Mouse (Mus musculus): ENCODE measurements at regions not wholly inside any gene's neighbourhood (a gene's known extent, or its start where the extent isn't known, plus 50 kb on each side); places are given as distances from the start of the nearest gene placed in this dataset.

DNA sequence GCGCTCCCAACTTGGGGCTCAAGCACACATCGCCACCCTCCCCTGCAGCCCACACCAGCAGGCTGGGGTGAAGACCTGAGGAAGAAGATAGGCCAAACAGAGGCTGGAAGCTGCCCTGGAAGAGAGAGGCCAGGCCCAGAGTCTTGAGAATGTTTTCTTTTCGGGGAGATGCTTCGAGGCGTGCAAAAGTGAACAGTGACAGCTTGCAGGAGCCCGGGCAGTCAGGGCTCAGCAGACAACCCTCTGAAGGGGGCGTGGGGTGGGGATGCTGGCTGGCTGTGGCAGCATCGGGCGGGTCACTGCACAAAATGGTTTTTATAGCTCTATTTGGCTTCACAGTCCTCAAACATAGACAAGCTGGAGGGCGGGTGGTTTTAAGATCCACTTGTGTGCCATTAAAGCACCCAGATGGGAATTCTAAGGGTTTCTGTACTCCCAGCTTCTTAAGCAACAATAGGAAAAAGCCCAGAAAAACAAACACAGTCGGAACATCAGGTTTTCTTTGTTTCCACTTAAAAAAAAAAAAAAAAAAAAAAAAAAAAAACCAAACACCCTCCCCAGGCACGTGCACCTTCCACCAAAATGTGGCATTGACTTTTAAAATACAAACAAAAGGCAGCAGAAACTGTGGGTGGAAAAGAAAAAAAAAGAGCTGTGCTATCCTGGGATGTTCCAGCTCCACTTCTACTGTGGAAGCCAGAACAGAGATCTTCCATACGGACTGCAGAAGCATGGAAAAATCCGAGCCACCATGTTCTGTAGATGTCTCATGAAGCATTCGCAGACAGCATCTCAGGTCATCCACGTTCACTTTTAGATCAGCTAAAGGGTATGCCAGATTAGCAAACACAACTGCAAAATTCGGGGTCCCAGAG is 123.5 kb downstream of the Ly86 start:
- Histone ChIP-seq H3K9me3 (no peaks in the 10 kb centered on the region), H3K27ac (peak overlapping the region; percentile 84), H3K4me3 (replicated peaks) (no peak overlapping the region), H3K4me2 (peak overlapping the region; percentile 27; the same call in 1 of the 2 replicates), H3K9ac (no peak overlapping the region), H3K27me3 (replicated peaks) (no peaks in the 10 kb centered on the region), H3K36me3 (no peaks in the 10 kb centered on the region), H3K4me1 (peaks cover 8% of the 10 kb centered on the region)
- 48% methylated on average over 17 of the region's 17 CpGs for WGBS
- no peak for ATAC-seq (ENCODE audit: insufficient read depth, low FRiP score, low read depth)

DNA sequence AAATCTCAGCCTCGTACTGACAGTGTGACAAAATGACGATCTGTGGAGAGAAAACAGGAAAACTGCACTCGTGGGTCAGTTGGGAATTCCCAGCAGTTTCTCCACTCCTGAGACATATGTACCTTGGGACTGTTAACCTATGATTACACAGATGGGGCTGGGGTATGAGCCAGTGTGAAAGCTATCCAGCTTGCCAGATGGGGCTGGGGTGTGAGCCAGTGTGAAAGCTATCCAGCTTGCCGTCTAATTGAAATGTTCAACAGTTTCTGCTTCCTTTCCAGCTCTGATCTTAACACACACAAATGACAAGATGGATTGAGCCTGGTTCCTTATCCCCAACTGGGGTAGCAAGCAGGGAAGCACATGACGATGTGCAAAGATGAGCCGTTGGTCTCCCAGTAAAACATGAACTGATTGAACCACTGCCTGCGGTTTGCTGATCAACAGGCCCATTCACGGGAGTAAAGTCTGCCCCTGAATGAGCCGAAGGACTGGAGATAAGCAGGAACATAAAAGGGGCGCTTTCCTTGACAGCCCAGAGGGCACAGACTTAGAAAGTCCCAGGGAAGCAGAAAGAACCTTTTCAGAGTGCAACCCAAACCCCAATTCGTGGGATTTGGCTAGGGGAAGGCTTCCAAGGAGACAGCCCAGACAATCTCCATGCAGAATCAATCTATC is 125.4 kb downstream of the Ly86 start:
- Histone ChIP-seq H3K4me1 (peaks cover 8% of the 10 kb centered on the region), H3K9ac (no peak overlapping the region), H3K4me3 (replicated peaks) (no peak overlapping the region), H3K27ac (peak overlapping the region; percentile 26; the same call in 1 of the 2 replicates), H3K4me2 (no peak overlapping the region), H3K36me3 (no peaks in the 10 kb centered on the region), H3K9me3 (no peaks in the 10 kb centered on the region), H3K27me3 (replicated peaks) (no peaks in the 10 kb centered on the region)
- ATAC-seq (ENCODE audit: insufficient read depth, low FRiP score, low read depth) = no peak
- 31% methylated on average over 11 of the region's 11 CpGs for WGBS

DNA sequence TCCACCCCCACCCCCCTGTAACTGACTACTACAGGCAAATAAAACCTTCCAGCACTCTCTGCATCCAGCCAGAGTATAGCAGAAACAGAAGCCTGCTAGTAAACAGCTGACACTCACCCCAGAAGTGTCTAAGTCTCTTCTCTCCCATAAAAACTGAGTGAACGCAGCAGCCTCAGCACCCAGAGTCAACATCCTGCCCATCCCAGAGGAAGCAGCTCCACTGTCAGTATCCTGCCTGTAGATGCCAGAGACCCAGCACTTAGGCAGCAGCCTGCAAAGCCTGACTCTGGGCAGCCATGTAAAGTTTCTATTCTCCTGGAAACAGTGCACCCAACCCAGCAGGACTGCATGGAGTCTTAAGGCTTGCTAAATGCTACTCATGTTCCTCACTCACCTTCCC is 128.4 kb downstream of the Ly86 start:
- ATAC-seq (ENCODE audit: insufficient read depth, low FRiP score, low read depth) = no peak
- no peaks in the 10 kb centered on the region for H3K27me3 ChIP-seq (replicated peaks)
- H3K9ac ChIP-seq = no peak overlapping the region
- WGBS = 59% methylated on average over 1 of the region's 1 CpGs
- no peak overlapping the region for H3K4me3 ChIP-seq (replicated peaks)
- peaks cover 22% of the 10 kb centered on the region for H3K4me1 ChIP-seq
- no peaks in the 10 kb centered on the region for H3K36me3 ChIP-seq
- H3K4me2 ChIP-seq = no peak overlapping the region
- no peak overlapping the region for H3K27ac ChIP-seq
- no peaks in the 10 kb centered on the region for H3K9me3 ChIP-seq

DNA sequence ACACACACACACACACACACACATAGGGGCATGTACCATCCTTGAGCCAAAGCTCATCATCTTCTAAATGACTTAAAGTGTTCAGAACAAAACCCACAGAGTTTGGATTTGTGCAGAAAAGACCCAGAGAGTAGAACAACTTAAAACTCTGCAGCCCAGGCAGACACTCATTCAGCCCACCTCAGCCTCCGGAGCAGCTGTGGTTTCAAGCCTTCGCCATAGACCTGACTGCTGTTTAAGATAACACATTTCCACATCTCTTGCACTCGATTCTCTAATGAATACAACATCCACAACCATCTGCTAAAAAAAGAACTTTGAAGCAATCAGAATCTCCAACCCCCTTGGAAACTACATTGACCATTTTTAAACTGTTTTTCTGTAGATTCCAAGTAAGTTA is 130.8 kb downstream of the Ly86 start:
- Histone ChIP-seq H3K27ac (0 out of 2 replicates have a peak overlapping the region, but pooled peaks have one; percentile 54), H3K9me3 (no peaks in the 10 kb centered on the region), H3K36me3 (no peaks in the 10 kb centered on the region), H3K4me1 (peaks cover 26% of the 10 kb centered on the region), H3K4me2 (no peak overlapping the region), H3K4me3 (replicated peaks) (no peak overlapping the region), H3K9ac (no peak overlapping the region), H3K27me3 (replicated peaks) (no peaks in the 10 kb centered on the region)
- ATAC-seq (ENCODE audit: insufficient read depth, low FRiP score, low read depth) = no peak
- 65% methylated on average over 3 of the region's 3 CpGs for whole genome bisulfite sequencing

DNA sequence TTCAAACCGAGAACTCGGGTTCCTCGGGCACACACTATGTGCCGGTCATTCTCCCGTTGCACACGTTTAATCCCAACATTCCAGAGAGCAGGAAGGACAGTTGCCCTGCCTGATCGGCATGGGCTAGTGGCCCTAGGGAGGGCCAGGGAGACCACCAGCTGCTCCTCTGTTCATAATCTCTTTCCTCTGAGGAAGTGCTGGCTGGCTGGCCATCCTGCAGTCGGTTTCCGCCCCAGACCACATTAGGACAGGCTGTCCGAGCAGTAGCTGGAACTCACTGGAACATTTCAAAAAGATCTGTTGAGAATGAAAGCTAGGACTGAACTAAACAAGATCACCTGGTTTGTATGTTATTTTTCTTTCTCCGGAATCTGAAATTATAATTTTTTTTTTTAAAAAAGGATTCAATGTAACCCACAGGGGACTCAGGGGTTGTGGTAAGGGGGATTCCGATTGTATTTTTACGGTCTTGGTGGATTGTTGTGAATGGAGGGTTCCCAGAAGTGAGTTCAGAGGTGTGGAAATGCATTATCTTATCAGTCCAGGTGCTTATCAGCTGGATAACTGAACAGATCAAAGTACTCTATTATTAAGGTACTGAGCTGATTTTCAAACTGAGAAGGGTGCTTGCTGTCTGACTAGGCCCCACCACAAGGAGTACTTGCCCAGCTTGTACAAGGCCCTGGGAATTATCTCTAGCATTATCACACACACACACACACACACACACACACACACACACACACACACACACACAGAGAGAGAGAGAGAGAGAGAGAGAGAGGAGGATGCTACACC is 131.4 kb downstream of the Ly86 start:
- Histone ChIP-seq H3K27me3 (replicated peaks) (no peaks in the 10 kb centered on the region), H3K4me1 (peaks cover 26% of the 10 kb centered on the region), H3K27ac (peak overlapping the region; percentile 84; the same call in 1 of the 2 replicates), H3K4me3 (replicated peaks) (no peak overlapping the region), H3K36me3 (no peaks in the 10 kb centered on the region), H3K9me3 (no peaks in the 10 kb centered on the region), H3K9ac (no peak overlapping the region), H3K4me2 (peak overlapping the region; percentile 62; the same call in 1 of the 2 replicates)
- WGBS = 53% methylated on average over 13 of the region's 13 CpGs
- no peak for ATAC-seq (ENCODE audit: insufficient read depth, low FRiP score, low read depth)

DNA sequence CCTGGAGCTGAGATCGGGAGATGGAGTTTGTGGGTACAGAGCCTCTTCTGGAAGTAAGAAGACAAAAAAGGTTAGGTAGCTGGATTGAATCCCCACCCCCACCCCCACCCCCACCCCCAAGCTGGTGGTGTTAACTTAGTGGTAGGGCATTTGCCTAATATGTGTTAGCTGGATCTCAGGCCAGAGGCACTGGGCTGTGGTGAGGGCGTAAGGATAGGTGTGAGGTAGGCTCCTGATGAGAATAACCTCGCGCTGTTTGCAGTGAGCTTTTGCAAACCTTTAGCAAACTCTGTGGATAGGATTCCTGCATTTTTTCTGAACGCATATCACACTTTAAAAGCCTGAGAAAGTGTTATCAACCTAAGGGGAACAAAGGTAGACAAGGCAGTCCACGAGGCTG is 132.3 kb downstream of the Ly86 start:
- H3K4me2 ChIP-seq = peak overlapping the region; percentile 62
- no peaks in the 10 kb centered on the region for H3K9me3 ChIP-seq
- peak; percentile 12; the same call in 1 of the 2 replicates for ATAC-seq (ENCODE audit: insufficient read depth, low FRiP score, low read depth)
- H3K27me3 ChIP-seq (replicated peaks) = no peaks in the 10 kb centered on the region
- 0 out of 2 replicates have a peak overlapping the region, but pooled peaks have one; percentile 25 for H3K9ac ChIP-seq
- peak overlapping the region; percentile 84 for H3K27ac ChIP-seq
- H3K4me3 ChIP-seq (replicated peaks) = peak overlapping the region; percentile 34
- WGBS = 16% methylated on average over 6 of the region's 6 CpGs
- H3K36me3 ChIP-seq = no peaks in the 10 kb centered on the region
- peaks cover 31% of the 10 kb centered on the region for H3K4me1 ChIP-seq

DNA sequence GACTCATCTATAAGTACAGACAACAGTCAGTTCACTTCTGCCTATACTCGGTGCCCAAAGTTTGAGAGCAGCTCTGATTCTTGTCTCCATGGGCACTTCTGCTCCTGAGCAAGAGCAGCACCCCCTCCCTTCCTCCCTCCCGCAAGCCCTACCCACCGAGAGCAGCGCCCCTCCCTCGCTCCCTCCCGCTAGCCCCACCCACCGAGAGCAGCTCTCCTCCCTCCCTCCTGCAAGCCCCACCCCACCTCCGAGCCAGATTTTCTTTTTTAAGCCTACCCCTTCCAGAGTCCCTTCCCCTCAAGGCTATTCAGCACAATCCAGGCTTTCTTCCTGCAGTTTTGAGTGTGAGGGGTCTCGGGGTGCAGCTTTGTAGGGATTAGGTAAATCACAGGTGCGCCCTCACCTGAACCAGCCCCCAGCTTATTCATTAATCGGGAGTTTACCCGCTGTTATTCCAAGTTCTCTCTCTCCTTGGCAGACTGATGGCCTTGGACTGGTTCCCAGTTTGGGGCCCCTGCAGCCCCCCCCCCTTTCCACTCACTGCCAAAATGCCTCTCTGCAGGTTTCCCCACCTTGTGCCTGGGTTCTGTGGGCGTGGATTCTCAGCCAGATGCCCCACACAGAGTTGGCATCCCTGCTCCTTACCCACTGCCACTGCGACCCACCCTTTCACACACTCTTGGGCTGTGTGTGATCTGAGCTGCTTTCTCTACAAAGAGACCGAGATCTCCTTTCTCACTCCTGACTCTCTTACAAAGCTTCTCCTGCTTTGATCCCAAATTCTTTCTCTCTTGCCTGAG is 132.9 kb downstream of the Ly86 start:
- no peaks in the 10 kb centered on the region for H3K36me3 ChIP-seq
- H3K27me3 ChIP-seq (replicated peaks) = no peaks in the 10 kb centered on the region
- peak; percentile 80 for ATAC-seq (ENCODE audit: insufficient read depth, low FRiP score, low read depth)
- WGBS = 4% methylated on average over 15 of the region's 15 CpGs
- peak overlapping the region; percentile 34 for H3K4me3 ChIP-seq (replicated peaks)
- no peak overlapping the region for H3K9ac ChIP-seq
- no peaks in the 10 kb centered on the region for H3K9me3 ChIP-seq
- H3K4me1 ChIP-seq = peaks cover 35% of the 10 kb centered on the region
- peak overlapping the region; percentile 84 for H3K27ac ChIP-seq
- H3K4me2 ChIP-seq = peak overlapping the region; percentile 62

DNA sequence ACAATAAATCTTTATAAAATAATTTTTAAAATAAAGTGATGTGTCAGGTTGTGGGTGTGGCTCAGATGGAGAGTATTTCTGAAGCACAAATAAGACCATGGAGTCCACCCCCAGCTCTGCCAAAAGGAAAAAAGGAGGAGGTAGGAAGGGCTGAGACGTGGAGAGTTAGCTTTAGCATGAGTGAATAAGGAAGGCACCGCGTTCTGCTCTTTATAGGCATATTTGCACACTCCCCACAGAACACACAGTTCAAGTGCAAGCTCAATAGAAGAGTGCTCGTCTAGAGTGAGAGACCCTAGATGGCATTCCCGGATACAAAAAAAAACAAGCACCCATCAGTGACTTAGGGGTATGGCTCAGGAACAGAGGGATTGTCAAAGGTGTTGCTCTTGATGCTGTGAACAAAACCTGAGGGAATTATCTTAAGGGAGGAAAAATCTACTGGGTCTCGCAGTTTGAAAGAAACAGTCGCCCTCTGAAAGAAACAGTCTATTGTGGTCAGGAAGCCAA is 134.2 kb downstream of the Ly86 start:
- Histone ChIP-seq H3K9me3 (no peaks in the 10 kb centered on the region), H3K4me2 (no peak overlapping the region), H3K27me3 (replicated peaks) (no peaks in the 10 kb centered on the region), H3K27ac (no peak overlapping the region), H3K4me3 (replicated peaks) (no peak overlapping the region), H3K9ac (no peak overlapping the region), H3K4me1 (peaks cover 38% of the 10 kb centered on the region), H3K36me3 (no peaks in the 10 kb centered on the region)
- 69% methylated on average over 7 of the region's 7 CpGs for WGBS
- no peak for ATAC-seq (ENCODE audit: insufficient read depth, low FRiP score, low read depth)

DNA sequence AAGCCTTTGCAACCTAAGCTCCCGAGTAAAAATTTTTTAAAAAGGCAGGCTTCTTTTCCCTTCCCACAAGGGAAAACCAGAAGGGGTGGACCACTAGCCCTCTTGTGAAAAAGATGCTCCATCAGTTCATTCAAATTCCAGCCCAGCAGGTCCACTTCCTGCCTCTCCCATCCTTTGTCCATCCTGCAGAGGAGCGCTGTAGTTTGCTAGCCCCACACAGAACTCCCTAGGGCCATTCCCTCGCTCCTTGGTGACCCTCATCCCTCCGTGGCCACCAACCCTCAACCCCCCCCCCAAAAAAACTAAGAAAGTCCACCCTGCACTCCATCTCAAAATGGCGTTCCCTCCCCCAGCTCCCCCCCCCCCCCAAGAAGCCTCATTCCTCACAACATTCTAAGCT is 136.5 kb downstream of the Ly86 start:
- ATAC-seq (ENCODE audit: insufficient read depth, low FRiP score, low read depth) = no peak
- 64% methylated on average over 4 of the region's 5 CpGs for WGBS
- Histone ChIP-seq H3K36me3 (no peaks in the 10 kb centered on the region), H3K4me1 (peaks cover 33% of the 10 kb centered on the region), H3K9me3 (no peaks in the 10 kb centered on the region), H3K4me2 (no peak overlapping the region), H3K27me3 (replicated peaks) (no peaks in the 10 kb centered on the region), H3K27ac (peak overlapping the region; percentile 84; the same call in 1 of the 2 replicates), H3K9ac (no peak overlapping the region), H3K4me3 (replicated peaks) (no peak overlapping the region)

DNA sequence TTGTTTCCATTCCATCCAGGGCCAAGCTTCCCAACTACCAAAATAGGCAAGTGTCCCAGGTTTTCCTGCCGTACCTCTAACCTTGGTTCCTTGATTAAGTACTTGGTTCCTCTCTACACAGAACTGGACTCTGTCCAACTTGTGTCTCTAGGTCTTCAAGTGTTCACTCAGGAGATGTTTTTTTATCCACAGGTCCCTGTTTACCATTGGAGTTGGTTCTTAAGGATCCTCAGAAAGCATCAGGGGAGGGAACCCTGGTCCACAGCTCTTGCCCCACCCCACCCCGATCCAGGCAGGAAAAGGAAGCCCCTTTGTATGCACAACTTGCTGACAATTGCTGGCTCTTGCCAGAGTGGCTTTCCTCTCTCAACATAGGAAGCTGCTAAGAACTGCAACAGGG is 137.0 kb downstream of the Ly86 start:
- ATAC-seq (ENCODE audit: insufficient read depth, low FRiP score, low read depth) = no peak
- Histone ChIP-seq H3K27ac (peak overlapping the region; percentile 84), H3K4me2 (no peak overlapping the region), H3K27me3 (replicated peaks) (no peaks in the 10 kb centered on the region), H3K9ac (no peak overlapping the region), H3K9me3 (no peaks in the 10 kb centered on the region), H3K4me1 (peaks cover 30% of the 10 kb centered on the region), H3K36me3 (no peaks in the 10 kb centered on the region), H3K4me3 (replicated peaks) (no peak overlapping the region)
- WGBS = 25% methylated on average over 2 of the region's 2 CpGs

DNA sequence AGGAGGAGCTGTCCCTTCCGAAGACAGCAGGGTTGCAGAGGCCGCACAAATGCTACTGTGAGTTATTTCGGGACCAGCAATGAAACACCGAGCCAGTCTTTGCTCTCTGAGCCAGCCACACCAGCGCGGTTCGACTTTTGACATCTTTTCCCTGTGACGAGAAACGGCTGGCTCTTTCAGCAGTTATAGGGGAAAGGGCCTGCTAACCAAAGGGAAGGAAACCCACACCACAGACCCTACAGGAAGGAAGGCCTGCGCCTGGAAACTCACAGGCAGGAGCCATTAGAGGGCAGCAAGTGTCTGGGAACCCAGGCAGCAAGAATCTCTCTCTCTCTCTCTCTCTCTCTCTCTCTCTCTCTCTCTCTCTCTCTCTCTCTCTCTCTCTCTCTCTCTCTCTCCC is 137.6 kb downstream of the Ly86 start:
- Histone ChIP-seq H3K4me2 (no peak overlapping the region), H3K4me1 (peaks cover 24% of the 10 kb centered on the region), H3K4me3 (replicated peaks) (no peak overlapping the region), H3K9me3 (no peaks in the 10 kb centered on the region), H3K27ac (peak overlapping the region; percentile 84), H3K27me3 (replicated peaks) (no peaks in the 10 kb centered on the region), H3K9ac (no peak overlapping the region), H3K36me3 (no peaks in the 10 kb centered on the region)
- peak; percentile 56; the same call in 1 of the 2 replicates for ATAC-seq (ENCODE audit: insufficient read depth, low FRiP score, low read depth)
- WGBS = 7% methylated on average over 10 of the region's 10 CpGs

Data from stomach, embryonic 15.5 days (tissue).